In the genomic region with DNA sequence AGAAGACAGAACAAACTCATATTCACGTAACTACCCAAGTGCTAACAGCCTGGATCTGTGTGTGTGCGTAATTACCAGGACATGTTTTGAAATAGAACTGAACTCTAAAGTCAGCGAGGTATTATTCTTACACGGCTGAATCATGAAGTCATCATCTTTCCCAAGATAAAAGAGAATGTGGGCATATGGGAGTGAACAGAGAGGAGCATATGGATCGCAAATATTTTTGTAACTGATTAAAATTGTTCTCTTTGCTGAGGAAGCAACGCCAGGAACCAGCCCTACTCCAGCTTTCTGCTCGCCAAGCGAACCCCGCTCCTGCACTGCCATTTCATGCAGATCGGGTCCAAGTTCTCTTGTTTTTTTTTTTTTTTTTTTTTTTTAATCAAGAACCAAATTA, we compare ENCODE assay signal across 18 mouse cellular contexts. TPM values are rescaled to one million over a fixed set of nuclear protein-coding genes. Genes with fewer than 3 reads are reported as not detected.
DNase-seq lines count a peak whose midpoint lies in the region; ATAC-seq and TF ChIP-seq lines count a peak whose summit lies in the region.
"Had no signal": no experiment of that assay in that cellular context is flagged by ENCODE, and none has a peak within 500 bp of the region (broad histone marks: within the 10 kb centered on the region; RNA-seq: fewer than 3 reads in every experiment).

No protein-coding gene starts in this region.

- H3K4me1 ChIP-seq in forebrain, embryonic 16.5 days (replicated peaks; ENCODE audit: control insufficient read depth, insufficient read depth, low read length), result peaks cover 33% of the 10 kb centered on the region
- H3K4me1 ChIP-seq in forebrain, embryonic 13.5 days, result peaks cover 27% of the 10 kb centered on the region

- H3K36me3 ChIP-seq in forebrain, embryonic 16.5 days (ENCODE audit: control insufficient read depth, insufficient read depth), result peaks cover 2% of the 10 kb centered on the region; the same call in 1 of the 2 replicates
- no peaks in the 10 kb centered on the region for H3K36me3 ChIP-seq in forebrain, embryonic 13.5 days (ENCODE audit: poor library complexity, severe bottlenecking)
- H3K36me3 ChIP-seq: hindbrain, embryonic 15.5 days had no signal

- H3K27ac ChIP-seq in forebrain, embryonic 16.5 days (ENCODE audit: low read length), result peak overlapping the region; percentile 20
- no peak overlapping the region for H3K27ac ChIP-seq in forebrain, embryonic 13.5 days
- H3K27ac ChIP-seq in layer of hippocampus, adult 2 months, result peak overlapping the region; percentile 89
- H3K27ac ChIP-seq in left cerebral cortex, adult 2 months, result peak overlapping the region; percentile 89
- H3K27ac ChIP-seq: hindbrain, embryonic 15.5 days had no signal

- H3K4me2 ChIP-seq in forebrain, embryonic 16.5 days (ENCODE audit: low read length), result no peak overlapping the region
- H3K4me2 ChIP-seq in forebrain, embryonic 13.5 days, result no peak overlapping the region
- H3K4me2 ChIP-seq: lung, embryonic 14.5 days had no signal

- H3K4me3 ChIP-seq in forebrain, embryonic 16.5 days (replicated peaks; ENCODE audit: low read length), result no peak overlapping the region
- H3K4me3 ChIP-seq in forebrain, embryonic 13.5 days, result no peak overlapping the region
- H3K4me3 ChIP-seq in layer of hippocampus, adult 2 months, result peak overlapping the region; percentile 27
- H3K4me3 ChIP-seq in left cerebral cortex, adult 2 months, result no peak overlapping the region
- H3K4me3 ChIP-seq: hindbrain, embryonic 15.5 days had no signal

- ATAC-seq in forebrain, embryonic 16.5 days, result peak; percentile 27; the same call in 1 of the 2 replicates
- ATAC-seq in forebrain, embryonic 13.5 days, result no peak; the same call in 1 of the 2 replicates

- no peak overlapping the region for H3K9ac ChIP-seq in forebrain, embryonic 16.5 days (replicated peaks; ENCODE audit: low read depth, low read length)
- no peak overlapping the region for H3K9ac ChIP-seq in forebrain, embryonic 13.5 days
- H3K9ac ChIP-seq: hindbrain, embryonic 15.5 days; lung, embryonic 14.5 days had no signal

- no peaks in the 10 kb centered on the region for H3K27me3 ChIP-seq in forebrain, embryonic 16.5 days (replicated peaks; ENCODE audit: control insufficient read depth, insufficient read depth, low read length)
- H3K27me3 ChIP-seq in forebrain, embryonic 13.5 days, result peaks cover 8% of the 10 kb centered on the region; the same call in 1 of the 2 replicates
- H3K27me3 ChIP-seq: CH12.LX; hindbrain, embryonic 15.5 days had no signal

- no peaks in the 10 kb centered on the region for H3K9me3 ChIP-seq in forebrain, embryonic 16.5 days (ENCODE audit: control insufficient read depth, low read length)
- H3K9me3 ChIP-seq in forebrain, embryonic 13.5 days (replicated peaks), result no peaks in the 10 kb centered on the region
- H3K9me3 ChIP-seq: hindbrain, embryonic 15.5 days had no signal

- 65% methylated on average over 10 of the region's 10 CpGs for WGBS in forebrain, embryonic 16.5 days
- 81% methylated on average over 10 of the region's 10 CpGs for WGBS in forebrain, embryonic 13.5 days

- intact Hi-C loops in left cerebral cortex, postnatal 10 days (cut with DNase I), result no loop called here
- intact Hi-C loops in left cerebral cortex, adult 2 months (cut with DNase I), result loop anchor here (2.0 to 10.0 kb wide), 2 partner anchors 985 to 1059 kb away; no protein-coding TSS in a partner anchor

- TF ChIP-seq CTCF in layer of hippocampus, adult 2 months (conservative IDR thresholded peaks at IDR 0.05), result no peak
- no peak for TF ChIP-seq CTCF in left cerebral cortex, adult 2 months (IDR thresholded peaks at IDR 0.05)

- peak; percentile 62 to 69 for DNase-seq in left cerebral cortex, adult 18-20 months (ENCODE audit: low spot score in 2 of 2)
- no peak for DNase-seq in left cerebral cortex, postnatal 10 days (ENCODE audit: extremely low spot score in 1 of 2, low spot score in 2 of 2)
- peak; percentile 65 to 83 for DNase-seq in layer of hippocampus, adult 2 months (ENCODE audit: low spot score in 2 of 2)
- peak in 1 of 2 experiments; percentile 47 for DNase-seq in left cerebral cortex, adult 2 months (ENCODE audit: extremely low spot score in 1 of 2, low spot score in 2 of 2)
- DNase-seq in adipocyte (ENCODE audit: low spot score), result no peak
- no peak for DNase-seq in urinary bladder, postnatal 10 days (ENCODE audit: low spot score)
- DNase-seq: adrenal gland, postnatal 14 days; heart, postnatal 10 days; kidney, adult 11 months; kidney, postnatal 10 days; lung, embryonic 14.5 days; retina, postnatal 1 day; thymus, postnatal 4 days had no signal

RNA-seq across cellular contexts. Expression of a gene that starts 46.3 kb away (rescaled TPM):
- polyA plus RNA-seq in forebrain, embryonic 16.5 days (2015; fragmentation: Nextera tagmentation; extraction: Ambion mirVana), result 81.2 and 115 TPM in 2 replicates
- 30.6 and 32.6 TPM in 2 replicates for polyA plus RNA-seq in forebrain, embryonic 13.5 days (2015; fragmentation: Nextera tagmentation; extraction: Ambion mirVana)
- 100 to 1,000 TPM; 673 to 751 TPM for total RNA-seq in left cerebral cortex, adult 18-20 months (2021)
- 100 to 1,000 TPM; 705 to 707 TPM for total RNA-seq in left cerebral cortex, postnatal 10 days (2021)
- total RNA-seq in layer of hippocampus, adult 2 months (2021), result 100 to 1,000 TPM; 242 to 245 TPM
- total RNA-seq in left cerebral cortex, adult 2 months (2021), result 100 to 1,000 TPM; 762 to 763 TPM
- total RNA-seq: CH12.LX had no signal
- polyA plus RNA-seq: liver, adult 2 months had no signal

Comparison
In these comparisons a context has a peak if more than half of its experiments do, and no peak if none do; other contexts are left out.
1. DNase-seq: peak in left cerebral cortex, adult 18-20 months (2 of 2) and layer of hippocampus, adult 2 months (2 of 2); none in left cerebral cortex, postnatal 10 days (0 of 2), adipocyte (single experiment) and urinary bladder, postnatal 10 days (single experiment).